Mouse (Mus musculus) testis, adult 2 months (tissue): ENCODE measurements at regions not wholly inside any gene's neighbourhood (a gene's known extent, or its start where the extent isn't known, plus 50 kb on each side); places are given as distances from the start of the nearest gene placed in this dataset.

Experiments
- CTCF ChIP-seq: fragments of 200-500 bp; IDR thresholded peaks from 2 replicates; pipeline ENCODE4 v1.5.1; 2012; ENCODE audit warnings: low read depth, mild to moderate bottlenecking, inconsistent platforms, low read length, moderate library complexity; ENCODE audit not compliant: control insufficient read depth, insufficient read depth, insufficient replicate concordance
- POLR2A ChIP-seq: fragments of 200-500 bp; IDR thresholded peaks from 2 replicates; pipeline ENCODE4 v1.6.1; 2012; ENCODE audit warnings: low read depth, mild to moderate bottlenecking, inconsistent platforms, low read length, moderate library complexity; ENCODE audit not compliant: control insufficient read depth

- TF ChIP-seq CTCF (no peak), POLR2A (no peak)
Measured at GRCm38 (mm10) chr7:73279936-73280445, 95.3 kb upstream of the Rgma start.
